Mouse (Mus musculus) kidney, embryonic 15.5 days (tissue): ENCODE results near the gene Gm36028. TPM values are rescaled to one million over a fixed set of nuclear protein-coding genes. Genes with fewer than 3 reads are reported as not detected.

Experiments
- ATAC-seq: fragments of 200-750 bp; cut with Nextera tagmentation; replicated peaks from 2 replicates; pipeline ENCODE4 v1.8.0; 2017; ENCODE audit warnings: moderate TSS enrichment; ENCODE audit not compliant: low FRiP score
- H3K27ac ChIP-seq: fragments of 300-500 bp; sonication (generic); 2 replicates; pipeline ENCODE4 v1.5.1; 2015; ENCODE audit warnings: mild to moderate bottlenecking, inconsistent platforms
- H3K27me3 ChIP-seq: fragments of 300-500 bp; sonication (generic); 2 replicates; pipeline ENCODE4 v1.6.1; 2015; ENCODE audit warnings: inconsistent platforms
- H3K36me3 ChIP-seq: fragments of 300-500 bp; sonication (generic); 2 replicates; pipeline ENCODE4 v1.6.1; 2015; ENCODE audit warnings: inconsistent platforms
- H3K4me1 ChIP-seq: fragments of 300-500 bp; sonication (generic); 2 replicates; pipeline ENCODE4 v1.6.1; 2015; ENCODE audit warnings: inconsistent platforms
- H3K4me2 ChIP-seq: fragments of 300-500 bp; sonication (generic); 2 replicates; pipeline ENCODE4 v1.6.1; 2015; ENCODE audit warnings: moderate library complexity, mild to moderate bottlenecking, inconsistent platforms
- H3K4me3 ChIP-seq: fragments of 300-500 bp; sonication (generic); replicated peaks from 2 replicates; pipeline ENCODE4 v1.5.1; 2015; ENCODE audit warnings: mild to moderate bottlenecking, inconsistent platforms
- H3K9ac ChIP-seq: fragments of 300-500 bp; sonication (generic); 2 replicates; pipeline ENCODE4 v1.6.1; 2015; ENCODE audit warnings: mild to moderate bottlenecking, inconsistent platforms
- H3K9me3 ChIP-seq: fragments of 300-500 bp; sonication (generic); replicated peaks from 2 replicates; pipeline ENCODE4 v1.6.1; 2016; ENCODE audit warnings: inconsistent platforms
- WGBS: fragments of 180-500 bp; shearing (Covaris S2); methylation state at CpG from one replicate; pipeline ENCODE4 v1.1.7; 2015; ENCODE audit warnings: mixed read lengths; 5-methylcytosine and 5-hydroxymethylcytosine counted together
- polyA plus RNA-seq: library from polyadenylated mRNA; unstranded; fragments of >200 nt; fragmentation: Nextera tagmentation; extraction: Ambion mirVana; gene quantifications from 2 replicates; pipeline ENCODE4 v1.2.1, GENCODE M21; 2015

The Gm36028 gene
- polyA plus RNA-seq, 1 experiment from 2014 or later = 0.42 TPM

GRCm38 (mm10) chr16:37824778-37825505 lies 36.0 kb downstream of the Gm36028 start:
- H3K27ac ChIP-seq = no peak overlapping the region
- H3K9ac ChIP-seq = no peak overlapping the region
- H3K27me3 ChIP-seq = no peaks in the 10 kb centered on the region
- no peaks in the 10 kb centered on the region for H3K9me3 ChIP-seq
- WGBS = 89% methylated on average over 12 of the region's 12 CpGs
- ATAC-seq = no peak
- no peak overlapping the region for H3K4me2 ChIP-seq
- H3K4me3 ChIP-seq = no peak overlapping the region
- no peaks in the 10 kb centered on the region for H3K4me1 ChIP-seq
- H3K36me3 ChIP-seq = peaks cover 99% of the 10 kb centered on the region

GRCm38 (mm10) chr16:37823949-37824348 lies 37.0 kb downstream of the Gm36028 start:
- no peaks in the 10 kb centered on the region for H3K4me1 ChIP-seq
- H3K4me2 ChIP-seq = no peak overlapping the region
- no peak for ATAC-seq
- peaks cover 98% of the 10 kb centered on the region for H3K36me3 ChIP-seq
- no peak overlapping the region for H3K9ac ChIP-seq
- H3K4me3 ChIP-seq = no peak overlapping the region
- H3K27ac ChIP-seq = no peak overlapping the region
- H3K27me3 ChIP-seq = no peaks in the 10 kb centered on the region
- 79% methylated on average over 5 of the region's 5 CpGs for WGBS
- H3K9me3 ChIP-seq = no peaks in the 10 kb centered on the region

DNA sequence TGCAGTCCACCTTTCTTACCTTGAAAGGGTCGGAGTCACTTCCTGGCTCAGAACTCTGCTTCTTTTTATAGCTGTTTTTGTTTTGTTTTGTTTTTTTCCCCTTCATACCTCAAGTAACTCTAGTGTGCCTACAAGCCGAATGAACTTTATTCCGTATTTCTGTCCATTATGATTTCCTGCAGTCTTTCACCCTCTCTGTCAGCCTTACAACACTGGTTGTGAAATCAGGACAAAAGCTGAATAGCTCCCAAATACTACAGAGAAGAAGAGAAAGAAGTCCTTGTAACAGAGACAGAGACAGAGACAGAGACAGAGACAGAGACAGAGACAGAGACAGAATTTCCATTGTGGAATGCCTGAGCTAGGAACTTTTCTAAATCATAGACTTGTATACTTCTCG lies 43.0 kb downstream of the Gm36028 start:
- no peak for ATAC-seq
- Histone ChIP-seq H3K27me3 (no peaks in the 10 kb centered on the region), H3K27ac (no peak overlapping the region), H3K9me3 (no peaks in the 10 kb centered on the region), H3K4me2 (no peak overlapping the region), H3K4me1 (peaks cover 20% of the 10 kb centered on the region), H3K4me3 (no peak overlapping the region), H3K9ac (no peak overlapping the region), H3K36me3 (peaks cover 78% of the 10 kb centered on the region)
- 87% methylated on average over 4 of the region's 4 CpGs for WGBS

- Histone ChIP-seq H3K4me1 (peaks cover 37% of the 10 kb centered on the region), H3K4me3 (no peak overlapping the region), H3K36me3 (peaks cover 57% of the 10 kb centered on the region), H3K27ac (peak overlapping the region; percentile 84), H3K4me2 (0 out of 2 replicates have a peak overlapping the region, but pooled peaks have one; percentile 17), H3K9me3 (no peaks in the 10 kb centered on the region), H3K27me3 (no peaks in the 10 kb centered on the region), H3K9ac (no peak overlapping the region)
- ATAC-seq = peak; percentile 92
- 18% methylated on average over 7 of the region's 7 CpGs for WGBS
Measured at GRCm38 (mm10) chr16:37814383-37814971, 46.5 kb downstream of the Gm36028 start.

GRCm38 (mm10) chr16:37813691-37814382 lies 47.1 kb downstream of the Gm36028 start:
- 0 out of 2 replicates have a peak overlapping the region, but pooled peaks have one; percentile 13 for H3K4me2 ChIP-seq
- H3K27ac ChIP-seq = peak overlapping the region; percentile 84
- H3K27me3 ChIP-seq = no peaks in the 10 kb centered on the region
- H3K9me3 ChIP-seq = no peaks in the 10 kb centered on the region
- no peak overlapping the region for H3K9ac ChIP-seq
- ATAC-seq = peak; percentile 3; the same call in 1 of the 2 replicates
- H3K4me1 ChIP-seq = peaks cover 43% of the 10 kb centered on the region
- H3K36me3 ChIP-seq = peaks cover 51% of the 10 kb centered on the region
- H3K4me3 ChIP-seq = no peak overlapping the region
- WGBS = 17% methylated on average over 5 of the region's 5 CpGs

- no peak overlapping the region for H3K4me3 ChIP-seq
- no peaks in the 10 kb centered on the region for H3K27me3 ChIP-seq
- no peaks in the 10 kb centered on the region for H3K9me3 ChIP-seq
- peaks cover 43% of the 10 kb centered on the region for H3K36me3 ChIP-seq
- ATAC-seq = peak; percentile 22; the same call in 1 of the 2 replicates
- WGBS = 41% methylated on average over 9 of the region's 9 CpGs
- H3K4me1 ChIP-seq = peaks cover 50% of the 10 kb centered on the region
- no peak overlapping the region for H3K9ac ChIP-seq
- H3K4me2 ChIP-seq = no peak overlapping the region
- H3K27ac ChIP-seq = peak overlapping the region; percentile 84
Measured at GRCm38 (mm10) chr16:37812474-37812886, 48.5 kb downstream of the Gm36028 start.

DNA sequence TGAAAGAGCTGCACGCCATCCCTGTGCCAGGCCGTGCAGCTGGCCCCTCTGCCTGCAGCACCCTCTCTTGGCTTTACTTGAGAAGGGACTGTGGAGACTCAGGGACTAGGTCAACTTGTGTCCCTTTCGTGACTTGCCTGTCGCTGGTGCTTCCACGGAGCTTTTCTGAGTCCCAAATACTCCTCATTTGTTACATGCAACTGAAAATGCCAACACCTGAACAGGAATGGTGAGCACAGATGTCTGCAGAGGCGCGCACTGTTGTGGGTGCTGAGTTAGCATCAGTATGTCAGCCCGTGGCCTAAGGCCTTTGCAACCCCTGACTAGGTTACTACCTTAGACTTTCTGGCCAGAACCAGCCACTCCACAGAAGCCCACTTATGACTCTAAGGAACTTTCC lies 49.1 kb downstream of the Gm36028 start:
- H3K36me3 ChIP-seq = peaks cover 43% of the 10 kb centered on the region
- no peaks in the 10 kb centered on the region for H3K9me3 ChIP-seq
- no peak overlapping the region for H3K4me3 ChIP-seq
- H3K4me2 ChIP-seq = no peak overlapping the region
- 83% methylated on average over 8 of the region's 8 CpGs for WGBS
- no peak for ATAC-seq
- H3K4me1 ChIP-seq = peaks cover 50% of the 10 kb centered on the region
- peak overlapping the region; percentile 84 for H3K27ac ChIP-seq
- no peak overlapping the region for H3K9ac ChIP-seq
- H3K27me3 ChIP-seq = no peaks in the 10 kb centered on the region

DNA sequence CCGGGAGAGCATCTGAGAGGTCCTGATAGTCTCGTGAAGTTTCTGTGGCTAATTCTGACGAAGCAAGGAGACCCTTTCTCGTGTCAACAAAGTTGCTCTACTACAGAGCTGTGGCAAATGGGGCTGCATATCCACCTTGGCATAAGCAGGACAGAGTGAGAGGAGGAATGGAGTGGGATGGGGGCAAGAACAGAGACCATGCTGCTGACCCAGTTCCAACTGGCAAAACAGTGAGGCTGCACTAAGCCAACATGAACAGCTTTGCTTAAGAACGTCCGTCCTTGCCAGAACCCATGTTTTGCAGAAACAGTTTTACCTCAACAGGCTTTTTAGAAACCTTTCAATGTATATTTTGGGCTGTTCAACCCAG lies 51.3 kb downstream of the Gm36028 start:
- Histone ChIP-seq H3K4me1 (peaks cover 50% of the 10 kb centered on the region), H3K36me3 (peaks cover 37% of the 10 kb centered on the region), H3K27ac (peak overlapping the region; percentile 80), H3K9me3 (no peaks in the 10 kb centered on the region), H3K4me3 (no peak overlapping the region), H3K9ac (no peak overlapping the region), H3K4me2 (no peak overlapping the region), H3K27me3 (no peaks in the 10 kb centered on the region)
- ATAC-seq = no peak
- WGBS = 64% methylated on average over 6 of the region's 6 CpGs

- no peak overlapping the region for H3K9ac ChIP-seq
- peaks cover 43% of the 10 kb centered on the region for H3K36me3 ChIP-seq
Measured at GRCm38 (mm10) chr16:37808866-37809622, 51.9 kb downstream of the Gm36028 start.

GRCm38 (mm10) chr16:37807269-37807668 lies 53.7 kb downstream of the Gm36028 start:
- Histone ChIP-seq H3K4me1 (peaks cover 35% of the 10 kb centered on the region), H3K36me3 (peaks cover 59% of the 10 kb centered on the region), H3K27me3 (no peaks in the 10 kb centered on the region), H3K4me2 (no peak overlapping the region), H3K9me3 (0 out of 2 replicates have a peak, but pooled peaks cover 3% of the 10 kb centered on the region), H3K4me3 (no peak overlapping the region), H3K27ac (no peak overlapping the region; the same call in 1 of the 2 replicates), H3K9ac (no peak overlapping the region)
- ATAC-seq = no peak
- 82% methylated on average over 8 of the region's 8 CpGs for WGBS

More at GRCm38 (mm10) chr16:37808866-37809622, 51.9 kb downstream of the Gm36028 start:
- no peaks in the 10 kb centered on the region for H3K9me3 ChIP-seq
- peaks cover 47% of the 10 kb centered on the region for H3K4me1 ChIP-seq
- peak overlapping the region; percentile 12; the same call in 1 of the 2 replicates for H3K4me2 ChIP-seq
- no peaks in the 10 kb centered on the region for H3K27me3 ChIP-seq
- WGBS = 37% methylated on average over 10 of the region's 10 CpGs
- ATAC-seq = 0 out of 2 replicates have a peak, but pooled peaks have one; percentile 22
- no peak overlapping the region for H3K4me3 ChIP-seq
- peak overlapping the region; percentile 80 for H3K27ac ChIP-seq

DNA sequence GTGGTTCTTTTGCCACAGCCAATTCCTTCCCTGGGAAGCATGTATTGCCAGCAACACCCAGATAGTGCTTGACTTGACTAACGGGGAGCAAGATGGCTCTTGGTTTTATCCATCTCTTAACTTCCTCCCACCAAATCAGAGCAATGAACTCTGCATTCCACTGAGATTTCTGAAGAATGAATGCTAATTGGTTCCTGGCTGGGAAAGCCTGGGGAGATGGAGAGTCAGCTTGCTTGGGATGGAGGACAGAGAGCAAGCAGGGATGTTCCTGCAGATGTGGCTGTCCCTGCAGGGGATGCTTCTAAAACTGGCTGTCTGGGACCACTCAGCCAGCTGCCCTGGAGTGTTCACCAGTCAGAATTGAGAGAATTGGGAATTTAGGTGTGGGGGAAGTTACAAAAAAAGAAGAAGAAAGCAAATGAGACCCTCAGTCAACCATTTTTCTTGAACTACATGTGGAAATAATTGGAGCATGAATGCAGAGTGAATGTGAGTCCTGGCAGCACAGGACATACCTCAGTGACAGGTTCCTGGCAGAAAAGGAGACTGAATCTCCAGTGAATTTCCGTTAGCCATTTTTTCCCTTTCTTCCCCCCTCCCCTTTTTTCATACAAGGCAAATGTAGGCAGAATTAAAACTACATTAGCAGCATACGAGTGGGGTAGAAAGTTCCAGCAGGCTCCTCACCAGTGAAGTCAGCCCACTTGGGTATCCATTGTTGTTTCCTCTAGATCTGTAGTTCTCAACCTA lies 55.0 kb downstream of the Gm36028 start:
- H3K36me3 ChIP-seq = peaks cover 53% of the 10 kb centered on the region
- no peak overlapping the region for H3K9ac ChIP-seq
- ATAC-seq = no peak
- WGBS = 69% methylated on average over 3 of the region's 3 CpGs
- H3K4me1 ChIP-seq = peaks cover 35% of the 10 kb centered on the region
- H3K27me3 ChIP-seq = no peaks in the 10 kb centered on the region
- no peak overlapping the region for H3K4me2 ChIP-seq
- H3K9me3 ChIP-seq = 0 out of 2 replicates have a peak, but pooled peaks cover 3% of the 10 kb centered on the region
- no peak overlapping the region for H3K4me3 ChIP-seq
- peak overlapping the region; percentile 71 for H3K27ac ChIP-seq
